Mouse (Mus musculus) lung, postnatal 25 days (tissue): ENCODE measurements around the gene Dync1h1.

Source experiments
- DNase-seq: peaks from one replicate; pipeline ENCODE4 v3.0.0; 2022; ENCODE audit warnings: low spot score

Gene Dync1h1

GRCm38 (mm10) chr12:110601241-110602218, at the start of gene Dync1h1:
Gene Dync1h1, plus strand, starts transcription at chr12:110601452.
- peak; percentile 94 for DNase-seq

- peak; percentile 8 for DNase-seq
Observed at GRCm38 (mm10) chr12:110552113-110552512, 49.1 kb upstream of the Dync1h1 start.

GRCm38 (mm10) chr12:110553362-110553761, 47.9 kb upstream of the Dync1h1 start:
- DNase-seq: no peak

GRCm38 (mm10) chr12:110555536-110556240, 45.6 kb upstream of the Dync1h1 start:
- no peak for DNase-seq

- peak; percentile 53 for DNase-seq
Observed at GRCm38 (mm10) chr12:110556861-110557628, 44.2 kb upstream of the Dync1h1 start.

GRCm38 (mm10) chr12:110558175-110558574, 43.1 kb upstream of the Dync1h1 start:
- DNase-seq: no peak

- DNase-seq: no peak
Observed at GRCm38 (mm10) chr12:110563383-110563782, 37.9 kb upstream of the Dync1h1 start.

- DNase-seq: no peak
Observed at GRCm38 (mm10) chr12:110564848-110565247, 36.4 kb upstream of the Dync1h1 start.

GRCm38 (mm10) chr12:110566366-110566765, 34.9 kb upstream of the Dync1h1 start:
- no peak for DNase-seq

- DNase-seq: no peak
Observed at GRCm38 (mm10) chr12:110571050-110571449, 30.2 kb upstream of the Dync1h1 start.

GRCm38 (mm10) chr12:110572351-110572750, 28.9 kb upstream of the Dync1h1 start:
- no peak for DNase-seq

- no peak for DNase-seq
Observed at GRCm38 (mm10) chr12:110573635-110574034, 27.6 kb upstream of the Dync1h1 start.

- DNase-seq: no peak
Observed at GRCm38 (mm10) chr12:110575926-110576325, 25.3 kb upstream of the Dync1h1 start.

- DNase-seq: no peak
Observed at GRCm38 (mm10) chr12:110578333-110578732, 22.9 kb upstream of the Dync1h1 start.

GRCm38 (mm10) chr12:110588622-110589021, 12.6 kb upstream of the Dync1h1 start:
- DNase-seq: no peak

- DNase-seq: no peak
Observed at GRCm38 (mm10) chr12:110590804-110591259, 10.4 kb upstream of the Dync1h1 start.

GRCm38 (mm10) chr12:110591260-110591883, 9.9 kb upstream of the Dync1h1 start:
- DNase-seq: peak; percentile 100

- peak; percentile 62 for DNase-seq
Observed at GRCm38 (mm10) chr12:110598527-110598926, 2.7 kb upstream of the Dync1h1 start.

GRCm38 (mm10) chr12:110599791-110600190, 1.5 kb upstream of the Dync1h1 start:
- no peak for DNase-seq

GRCm38 (mm10) chr12:110600225-110600991, 844 bp upstream of the Dync1h1 start:
- DNase-seq: no peak

GRCm38 (mm10) chr12:110606161-110606560, 4.9 kb downstream of the Dync1h1 start:
- peak; percentile 11 for DNase-seq
